Mouse (Mus musculus): ENCODE data around the gene Sesn3.

DNA sequence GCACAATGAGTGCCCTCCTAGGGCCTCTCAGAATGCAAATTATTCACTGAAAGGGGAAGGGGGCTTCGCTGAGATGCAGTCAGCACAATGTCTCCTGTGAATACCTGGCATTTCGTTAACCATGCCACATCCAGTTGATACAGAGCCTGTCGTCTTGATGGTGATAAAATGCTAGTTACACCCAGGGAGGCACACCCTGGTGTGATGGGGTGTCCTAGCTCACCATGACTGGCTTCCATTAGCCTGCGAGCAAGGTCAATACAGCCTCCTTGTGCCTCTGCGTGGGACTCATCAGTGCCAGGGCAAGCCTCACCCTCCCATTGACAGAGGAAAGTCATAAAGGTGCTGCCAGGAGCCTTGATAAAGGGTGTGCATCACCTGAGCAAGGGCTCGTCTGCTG lies 80.0 kb downstream of the Sesn3 start:
- TF ChIP-seq CEBPB (IDR thresholded peaks at IDR 0.05; ENCODE audit: insufficient read depth, poor library complexity, severe bottlenecking) (no peak), MAX (IDR thresholded peaks at IDR 0.05; ENCODE audit: low read depth) (no peak), TCF12 (IDR thresholded peaks at IDR 0.05; ENCODE audit: insufficient read depth, poor library complexity, severe bottlenecking) (no peak), POLR2AphosphoS2 (IDR thresholded peaks at IDR 0.05; ENCODE audit: insufficient read length, low read depth) (no peak), POLR2A (IDR thresholded peaks at IDR 0.05; ENCODE audit: insufficient read length, low read depth) (no peak), USF1 (IDR thresholded peaks at IDR 0.05; ENCODE audit: low read depth) (no peak)

Measured in myocyte (in vitro differentiated cells).